26 mouse cellular contexts compared by ENCODE assay signal in the genomic region with DNA sequence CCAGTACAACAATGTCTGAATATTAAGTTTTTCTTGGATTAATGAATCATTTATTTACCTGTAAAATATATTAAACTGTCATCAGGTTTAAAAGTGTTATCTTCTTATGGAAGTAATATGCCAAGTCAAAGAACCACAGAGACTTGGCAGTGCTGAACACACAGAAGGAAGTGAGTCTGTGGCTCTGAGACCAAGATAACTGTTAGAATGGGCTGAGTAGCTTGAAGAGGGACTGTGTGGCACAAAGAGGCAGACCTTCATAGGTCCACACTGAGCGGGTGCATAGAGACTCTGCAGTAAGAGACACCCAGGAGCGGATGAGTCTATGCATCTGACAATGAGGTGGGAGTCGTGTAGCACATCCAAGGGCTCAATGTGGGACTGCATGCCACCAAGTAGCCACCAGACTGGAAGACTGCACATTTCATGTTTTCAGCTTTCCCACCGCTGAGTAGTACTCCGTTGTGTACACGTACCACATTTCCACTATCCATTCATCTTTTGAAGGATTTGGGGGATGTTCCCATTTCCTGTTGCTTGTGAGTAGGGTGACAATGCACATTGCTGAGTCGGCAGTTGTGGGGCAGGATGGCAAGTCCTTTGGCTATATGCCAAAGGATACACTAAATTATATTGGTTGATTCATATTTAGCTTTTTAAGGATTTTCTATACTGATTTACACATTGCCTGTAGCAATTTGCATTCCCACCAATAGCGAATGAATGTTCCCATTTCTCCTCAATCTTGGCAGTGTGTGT.
"Had no signal": no experiment of that assay in that cellular context is flagged by ENCODE, and none has a peak within 500 bp of the region (broad histone marks: within the 10 kb centered on the region; RNA-seq: fewer than 3 reads in every experiment).

No protein-coding gene starts in this region.

- H3K4me3 ChIP-seq: gastrocnemius, adult 2 months; heart, embryonic 10.5 days; heart, embryonic 12.5 days; hindbrain, embryonic 10.5 days; hindbrain, embryonic 12.5 days; intestine, embryonic 15.5 days; limb, embryonic 13.5 days; limb, embryonic 15.5 days; liver, embryonic 12.5 days had no signal

- H3K9me3 ChIP-seq: heart, embryonic 10.5 days; heart, embryonic 12.5 days; hindbrain, embryonic 10.5 days; hindbrain, embryonic 12.5 days; intestine, embryonic 15.5 days; limb, embryonic 13.5 days; limb, embryonic 15.5 days; liver, embryonic 12.5 days had no signal

- H3K9ac ChIP-seq: heart, embryonic 12.5 days; hindbrain, embryonic 12.5 days; hindbrain, embryonic 14.5 days; intestine, embryonic 15.5 days; limb, embryonic 13.5 days; limb, embryonic 15.5 days; liver, embryonic 12.5 days had no signal

- H3K27me3 ChIP-seq: heart, embryonic 12.5 days; hindbrain, embryonic 12.5 days; intestine, embryonic 15.5 days; limb, embryonic 13.5 days; limb, embryonic 15.5 days; liver, embryonic 12.5 days had no signal

- DNase-seq: gastrocnemius, adult 2 months; gastrocnemius, postnatal 10 days; gastrocnemius, postnatal 25 days; heart, adult 18-20 months; heart, postnatal 10 days; heart, postnatal 4 days; kidney, adult 18-20 months; kidney, adult 8-10 months; kidney, postnatal 14 days; kidney, postnatal 36 days; layer of hippocampus, adult 9-11 months; layer of hippocampus, postnatal 36 days; left cerebral cortex, postnatal 4 days had no signal

- H3K27ac ChIP-seq: gastrocnemius, adult 2 months; heart, embryonic 10.5 days; hindbrain, embryonic 10.5 days; hindbrain, embryonic 12.5 days; hindbrain, embryonic 14.5 days; intestine, embryonic 15.5 days; kidney, postnatal 0 days; limb, embryonic 13.5 days; limb, embryonic 15.5 days; liver, embryonic 12.5 days had no signal

- H3K36me3 ChIP-seq: heart, embryonic 10.5 days; heart, embryonic 12.5 days; hindbrain, embryonic 10.5 days; hindbrain, embryonic 12.5 days; intestine, embryonic 15.5 days; limb, embryonic 13.5 days; limb, embryonic 15.5 days; liver, embryonic 12.5 days had no signal

- H3K4me1 ChIP-seq: heart, embryonic 10.5 days; heart, embryonic 12.5 days; hindbrain, embryonic 10.5 days; hindbrain, embryonic 12.5 days; intestine, embryonic 15.5 days; limb, embryonic 13.5 days; liver, embryonic 12.5 days had no signal

- ATAC-seq: hindbrain, embryonic 16.5 days; inflammation-experienced regulatory T-cells, adult 6 months; intestine, embryonic 15.5 days; intestine, postnatal 0 days; liver, embryonic 12.5 days had no signal
